Mouse (Mus musculus) spleen, adult 2 months (tissue): ENCODE results near the gene Haus2.

Source experiments
- CTCF ChIP-seq: fragments of 200-500 bp; IDR thresholded peaks from 2 replicates; pipeline ENCODE4 v1.5.1; 2011; ENCODE audit warnings: mild to moderate bottlenecking, inconsistent platforms; ENCODE audit not compliant: insufficient read depth, insufficient read length, insufficient replicate concordance; ENCODE audit errors: extremely low read depth
- POLR2A ChIP-seq: fragments of 200-500 bp; IDR thresholded peaks from 2 replicates; pipeline ENCODE4 v1.6.1; 2011; ENCODE audit warnings: low read depth, low read length, inconsistent platforms

- no peak for TF ChIP-seq CTCF
- TF ChIP-seq POLR2A, result no peak
These were observed 22.3 kb downstream of the Haus2 start for GRCm38 (mm10) chr2:120631521-120631920.
